Comparison of ENCODE assay signal across 8 mouse cellular contexts in the genomic region with DNA sequence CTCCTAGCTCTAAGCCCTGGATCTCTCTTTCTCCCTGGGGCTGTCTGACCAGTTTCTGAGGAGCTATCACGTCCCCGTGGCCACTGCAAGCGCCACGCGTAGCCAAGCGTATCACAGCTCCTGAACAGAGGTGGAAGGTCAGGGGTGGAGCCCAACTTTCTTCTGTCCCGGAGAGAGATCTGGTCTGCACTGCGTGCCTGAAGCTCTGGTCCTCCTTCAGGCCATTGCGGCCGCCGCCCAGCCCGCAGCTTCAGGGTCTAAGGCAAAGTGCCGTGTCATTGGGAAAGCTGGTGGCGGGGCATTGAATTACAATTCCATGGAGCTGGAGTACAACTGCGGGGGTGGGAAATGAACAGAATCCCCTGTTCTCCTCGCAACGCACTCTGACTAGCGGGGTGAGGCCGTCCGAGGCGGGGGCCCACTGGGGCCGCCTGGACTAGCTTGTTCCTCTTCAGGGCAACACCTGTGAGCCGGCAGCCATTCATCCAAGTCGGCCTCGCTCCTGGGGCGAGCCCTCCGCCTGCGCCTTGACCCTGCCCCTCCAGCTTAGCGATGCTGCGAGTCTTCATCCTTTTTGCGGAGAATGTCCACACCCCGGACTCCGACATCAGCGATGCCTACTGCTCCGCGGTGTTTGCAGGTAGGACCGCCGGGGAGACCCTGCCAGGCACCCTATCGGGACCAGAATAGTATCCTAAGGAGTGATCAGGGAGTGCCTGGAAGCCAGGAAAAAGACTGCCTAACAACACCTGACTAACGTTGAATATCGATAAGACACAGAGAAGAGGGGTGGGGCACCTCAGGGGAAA. TPM values are rescaled to one million over a fixed set of nuclear protein-coding genes. Genes with fewer than 3 reads are reported as not detected.
DNase-seq lines count a peak whose midpoint lies in the region; ATAC-seq and TF ChIP-seq lines count a peak whose summit lies in the region.

A gene (plus strand): TSS at position 228 of the 809 bp plus-strand sequence.

- H3K27me3 ChIP-seq in kidney, adult 2 months (replicated peaks; ENCODE audit: control insufficient read depth, insufficient read depth, low read length) = no peaks in the 10 kb centered on the region
- H3K27me3 ChIP-seq in lung, postnatal 0 days (replicated peaks; ENCODE audit: insufficient read depth, low read length) = no peaks in the 10 kb centered on the region
- H3K27me3 ChIP-seq in stomach, embryonic 14.5 days (ENCODE audit: control insufficient read depth, insufficient read depth, low read length) = no peaks in the 10 kb centered on the region

- DNase-seq in ovary, postnatal 36 days (ENCODE audit: low spot score) = peak; percentile 47
- DNase-seq in ovary, postnatal 10 days (ENCODE audit: low spot score) = no peak
- peak; percentile 72 for DNase-seq in embryo, embryonic 9.5 days (ENCODE audit: extremely low spot score)
- peak; percentile 31 for DNase-seq in heart, adult 8-10 months (ENCODE audit: low spot score)
- DNase-seq in kidney, adult 2 months = peak; percentile 76
- DNase-seq in lung, postnatal 0 days (ENCODE audit: low spot score) = peak; percentile 37
- no peak for DNase-seq in spleen, adult 12 weeks (ENCODE audit: low spot score)

- TF ChIP-seq POLR2A in kidney, adult 2 months (IDR thresholded peaks at IDR 0.05; ENCODE audit: low read depth, low read length) = no peak

- no peak within 1 kb of the TSS for H3K9ac ChIP-seq in lung, postnatal 0 days (replicated peaks; ENCODE audit: low read depth)
- H3K9ac ChIP-seq in stomach, embryonic 14.5 days (replicated peaks; ENCODE audit: low read depth, low read length) = no peak within 1 kb of the TSS

- 3% methylated on average over 41 of the region's 41 CpGs for WGBS in kidney, adult 2 months
- 4% methylated on average over 41 of the region's 41 CpGs for WGBS in lung, postnatal 0 days
- WGBS in stomach, embryonic 14.5 days = 1% methylated on average over 41 of the region's 41 CpGs

- H3K36me3 ChIP-seq in kidney, adult 2 months (ENCODE audit: control insufficient read depth, insufficient read depth, low read length) = no peaks in the 10 kb centered on the region
- H3K36me3 ChIP-seq in lung, postnatal 0 days (ENCODE audit: insufficient read depth, low read length) = no peaks in the 10 kb centered on the region
- no peaks in the 10 kb centered on the region for H3K36me3 ChIP-seq in stomach, embryonic 14.5 days (ENCODE audit: control insufficient read depth, insufficient read depth, low read length)

- peak within 1 kb of the TSS; percentile 57 for H3K4me2 ChIP-seq in lung, postnatal 0 days (replicated peaks; ENCODE audit: low read depth, low read length)
- peak within 1 kb of the TSS; percentile 67 for H3K4me2 ChIP-seq in stomach, embryonic 14.5 days (replicated peaks; ENCODE audit: low read depth, low read length)

- peak within 1 kb of the TSS; percentile 35 for H3K4me3 ChIP-seq in kidney, adult 2 months (ENCODE audit: insufficient read depth, low read depth, low read length)
- H3K4me3 ChIP-seq in lung, postnatal 0 days (ENCODE audit: low read depth, low read length) = peak within 1 kb of the TSS; percentile 23; the same call in 1 of the 2 replicates
- H3K4me3 ChIP-seq in stomach, embryonic 14.5 days (ENCODE audit: low read depth, low read length) = peak within 1 kb of the TSS; percentile 32

- H3K9me3 ChIP-seq in lung, postnatal 0 days (ENCODE audit: low read length) = no peaks in the 10 kb centered on the region
- no peaks in the 10 kb centered on the region for H3K9me3 ChIP-seq in stomach, embryonic 14.5 days (ENCODE audit: control insufficient read depth, low read depth, low read length)

- no peak for TF ChIP-seq EP300 in lung, postnatal 0 days (IDR thresholded peaks at IDR 0.05)

- peaks cover 11% of the 10 kb centered on the region for H3K4me1 ChIP-seq in kidney, adult 2 months (ENCODE audit: control insufficient read depth, insufficient read depth, low read length)
- H3K4me1 ChIP-seq in lung, postnatal 0 days (ENCODE audit: insufficient read depth, low read depth, low read length) = peaks cover 3% of the 10 kb centered on the region; the same call in 1 of the 2 replicates
- H3K4me1 ChIP-seq in stomach, embryonic 14.5 days (ENCODE audit: control insufficient read depth, insufficient read depth, low read length) = peaks cover 24% of the 10 kb centered on the region

- no peak for TF ChIP-seq CTCF in kidney, adult 2 months (conservative IDR thresholded peaks at IDR 0.05; ENCODE audit: insufficient read depth, insufficient read length, low read depth, low read length)
- peak; percentile 42 for TF ChIP-seq CTCF in lung, postnatal 0 days (IDR thresholded peaks at IDR 0.05)

- no peak within 1 kb of the TSS for H3K27ac ChIP-seq in kidney, adult 2 months (ENCODE audit: insufficient read depth, low read depth, low read length)
- no peak within 1 kb of the TSS for H3K27ac ChIP-seq in lung, postnatal 0 days (ENCODE audit: low read length)
- H3K27ac ChIP-seq in stomach, embryonic 14.5 days (ENCODE audit: low read length) = no peak within 1 kb of the TSS

- peak; percentile 57 for ATAC-seq in lung, postnatal 0 days
- peak; percentile 43; the same call in 1 of the 2 replicates for ATAC-seq in stomach, embryonic 14.5 days (ENCODE audit: insufficient number of reproducible peaks, insufficient read depth, low FRiP score, low read depth)

RNA-seq across cellular contexts. Expression of the gene that starts here (rescaled TPM):
- total RNA-seq in heart, adult 8-10 months (2022) = 100 to 1,000 TPM in 3 of 4 experiments, 10 to 100 TPM in 1; 94.9 to 111 (median 106) TPM
- 20.7 and 20.8 TPM in 2 replicates for polyA plus RNA-seq in kidney, adult 2 months (2012; rRNA removed)
- 6.3 and 6.6 TPM in 2 replicates for polyA plus RNA-seq in lung, postnatal 0 days (2015; fragmentation: Nextera tagmentation; extraction: Ambion mirVana)
- 11.2 and 12.4 TPM in 2 replicates for polyA plus RNA-seq in stomach, embryonic 14.5 days (2014; fragmentation: Nextera tagmentation; extraction: Ambion mirVana)

Comparison
In these comparisons a context has a peak if more than half of its experiments do, and no peak if none do; other contexts are left out.
1. DNase-seq: peak in ovary, postnatal 36 days (single experiment), embryo, embryonic 9.5 days (single experiment), heart, adult 8-10 months (single experiment), kidney, adult 2 months (single experiment) and lung, postnatal 0 days (single experiment); none in ovary, postnatal 10 days (single experiment) and spleen, adult 12 weeks (single experiment).
2. Peak in every context shown above with its lines, with median percentiles within 50 percentile points of each other: H3K4me3 ChIP-seq.